Mouse (Mus musculus): Measurements from ENCODE around the gene Prdm4.

Gene Prdm4

GRCm38 (mm10) chr10:85916498-85917309 lies at the start of gene Prdm4:
Gene Prdm4 (minus strand): TSS chr10:85917142.
- DNase-seq (ENCODE audit: low spot score in 2 of 2) = peak; percentile 97 to 98

- DNase-seq (ENCODE audit: low spot score in 2 of 2) = no peak
Observed at GRCm38 (mm10) chr10:85966476-85966875, 49.5 kb upstream of the Prdm4 start.

- no peak for DNase-seq (ENCODE audit: low spot score in 2 of 2)
Observed at GRCm38 (mm10) chr10:85964316-85964715, 47.4 kb upstream of the Prdm4 start.

GRCm38 (mm10) chr10:85962897-85963296 lies 46.0 kb upstream of the Prdm4 start:
- no peak for DNase-seq (ENCODE audit: low spot score in 2 of 2)

GRCm38 (mm10) chr10:85957464-85957950 lies 40.6 kb upstream of the Prdm4 start, which contains the start of gene Rtcb:
Gene Rtcb (minus strand): TSS chr10:85957823.
- peak; percentile 95 to 96 for DNase-seq (ENCODE audit: low spot score in 2 of 2)

- no peak for DNase-seq (ENCODE audit: low spot score in 2 of 2)
Observed at GRCm38 (mm10) chr10:85956871-85957419, 40.0 kb upstream of the Prdm4 start.

- no peak for DNase-seq (ENCODE audit: low spot score in 2 of 2)
Observed at GRCm38 (mm10) chr10:85954429-85954828, 37.5 kb upstream of the Prdm4 start.

GRCm38 (mm10) chr10:85953401-85953800 lies 36.5 kb upstream of the Prdm4 start:
- peak; percentile 17 to 20 for DNase-seq (ENCODE audit: low spot score in 2 of 2)

GRCm38 (mm10) chr10:85951765-85952443 lies 35.0 kb upstream of the Prdm4 start:
- DNase-seq (ENCODE audit: low spot score in 2 of 2) = peak; percentile 62 to 66

- DNase-seq (ENCODE audit: low spot score in 2 of 2) = no peak
Observed at GRCm38 (mm10) chr10:85948483-85949196, 31.7 kb upstream of the Prdm4 start.

- DNase-seq (ENCODE audit: low spot score in 2 of 2) = no peak
Observed at GRCm38 (mm10) chr10:85936280-85936965, 19.5 kb upstream of the Prdm4 start.

- DNase-seq (ENCODE audit: low spot score in 2 of 2) = no peak
Observed at GRCm38 (mm10) chr10:85929962-85930361, 13.0 kb upstream of the Prdm4 start.

GRCm38 (mm10) chr10:85929208-85929591 lies 12.3 kb upstream of the Prdm4 start:
- no peak for DNase-seq (ENCODE audit: low spot score in 2 of 2)

GRCm38 (mm10) chr10:85928499-85929207 lies 11.7 kb upstream of the Prdm4 start:
- DNase-seq (ENCODE audit: low spot score in 2 of 2) = peak; percentile 66 to 69

- peak; percentile 15 to 19 for DNase-seq (ENCODE audit: low spot score in 2 of 2)
Observed at GRCm38 (mm10) chr10:85927676-85928445, 10.9 kb upstream of the Prdm4 start, which contains the start of gene Ascl4. Gene Ascl4 (plus strand): TSS chr10:85927681.

GRCm38 (mm10) chr10:85879886-85880486 lies 37.0 kb downstream of the Prdm4 start:
- DNase-seq (ENCODE audit: low spot score in 2 of 2) = no peak

- DNase-seq (ENCODE audit: low spot score in 2 of 2) = no peak
Observed at GRCm38 (mm10) chr10:85875812-85876211, 41.1 kb downstream of the Prdm4 start.

GRCm38 (mm10) chr10:85873861-85874544 lies 42.9 kb downstream of the Prdm4 start:
- no peak for DNase-seq (ENCODE audit: low spot score in 2 of 2)

GRCm38 (mm10) chr10:85872479-85872773 lies 44.5 kb downstream of the Prdm4 start:
- DNase-seq (ENCODE audit: low spot score in 2 of 2) = no peak

All from spleen, postnatal 36 days (tissue).